Mouse (Mus musculus): ENCODE results near the gene Cylc1. TPM values are rescaled to one million over a fixed set of nuclear protein-coding genes. Genes with fewer than 3 reads are reported as not detected.

The Cylc1 gene
- not detected in 2 replicates for total RNA-seq (2015)
- total RNA-seq (2017), result not detected in 2 replicates

DNA sequence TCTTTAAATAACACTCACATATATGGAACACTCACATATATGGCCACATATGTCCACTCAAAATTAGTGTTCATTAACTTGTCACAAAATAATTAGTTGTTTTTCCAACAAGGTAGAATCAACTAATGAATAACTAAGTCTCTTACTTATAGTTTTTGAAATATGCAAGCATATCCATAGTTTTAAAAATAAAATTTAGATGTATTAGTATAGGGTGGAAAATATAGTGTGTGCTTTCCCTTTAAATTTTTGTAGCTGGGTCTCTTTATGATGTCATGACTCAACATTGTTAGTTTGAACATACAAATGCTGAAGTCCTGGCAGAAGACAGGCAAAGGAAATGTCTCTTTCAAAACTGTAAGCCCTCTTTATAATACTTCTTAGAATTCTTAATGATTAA is at the start of gene Cylc1:
TSS of gene Cylc1 (plus strand) at position 301 of the 400 bp plus-strand sequence.
- ATAC-seq (replicated peaks; ENCODE audit: poor library complexity), result no peak

DNA sequence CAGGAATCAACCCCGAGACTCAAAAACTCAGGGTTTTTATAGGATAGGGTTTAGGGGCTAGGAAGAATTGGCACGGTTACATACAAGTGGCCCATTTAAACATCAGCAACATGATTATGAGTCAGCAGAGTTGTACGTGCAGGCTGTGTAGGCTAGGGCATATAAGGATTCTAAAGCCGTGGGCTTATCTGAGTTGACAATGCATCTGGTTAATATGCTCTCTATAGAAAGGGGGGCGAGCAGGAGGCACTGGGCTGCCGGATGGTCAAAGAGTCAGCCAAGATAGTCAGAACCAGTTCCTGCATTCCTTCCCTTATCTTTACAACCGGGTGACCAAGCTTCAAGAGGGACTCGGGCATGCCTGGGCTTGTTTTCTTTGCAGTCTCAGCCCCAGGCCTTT is 31.5 kb upstream of the Cylc1 start:
- no peak for ATAC-seq (replicated peaks; ENCODE audit: poor library complexity)

DNA sequence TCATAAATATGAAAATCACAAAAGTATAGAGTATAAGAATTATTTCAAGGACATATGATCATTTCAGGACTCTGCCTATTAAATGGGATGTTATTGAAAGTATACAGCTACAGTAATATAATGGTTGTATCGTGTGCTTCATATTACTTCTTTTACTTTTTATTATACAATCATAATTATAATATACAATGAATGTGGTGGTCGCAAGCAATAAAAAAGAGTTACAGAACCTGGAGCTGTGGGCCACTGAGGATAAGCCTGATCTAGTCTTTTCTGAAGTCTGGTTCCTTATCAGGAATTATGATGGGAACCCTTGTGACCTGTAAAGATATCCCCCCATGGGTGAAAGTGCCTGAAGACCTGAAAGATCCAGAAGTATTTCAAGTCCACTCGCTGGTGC is 57.8 kb downstream of the Cylc1 start, which contains the start of gene Gm10112:
TSS of gene Gm10112 (plus strand) at position 301 of the 400 bp plus-strand sequence.
- no peak for ATAC-seq (replicated peaks; ENCODE audit: poor library complexity)

Other genes starting within 250 kb of the Cylc1 start
- gene Gm10112, start 57.9 kb downstream of the Cylc1 start, total RNA-seq (2015), result not detected in 2 replicates
- not detected in 2 replicates for gene Gm10112, start 57.9 kb downstream of the Cylc1 start, total RNA-seq (2017)